Mouse (Mus musculus) intestine, embryonic 15.5 days (tissue): ENCODE data around the gene Mrps24. TPM values are rescaled to one million over a fixed set of nuclear protein-coding genes. Genes with fewer than 3 reads are reported as not detected.

Experiments
- ATAC-seq: fragments of 200-750 bp; cut with Nextera tagmentation; 2 replicates; pipeline ENCODE4 v1.8.0; 2017; ENCODE audit warnings: moderate TSS enrichment, moderate library complexity
- H3K27ac ChIP-seq: fragments of 300-500 bp; sonication (generic); 2 replicates; pipeline ENCODE4 v1.5.1; 2015; ENCODE audit warnings: mild to moderate bottlenecking, inconsistent platforms
- H3K27me3 ChIP-seq: fragments of 300-500 bp; sonication (generic); replicated peaks from 2 replicates; pipeline ENCODE4 v1.6.1; 2015; ENCODE audit warnings: inconsistent platforms
- H3K36me3 ChIP-seq: fragments of 300-500 bp; sonication (generic); 2 replicates; pipeline ENCODE4 v1.6.1; 2015; ENCODE audit warnings: inconsistent platforms
- H3K4me1 ChIP-seq: fragments of 300-500 bp; sonication (generic); replicated peaks from 2 replicates; pipeline ENCODE4 v1.6.1; 2015; ENCODE audit warnings: inconsistent platforms
- H3K4me2 ChIP-seq: fragments of 300-500 bp; sonication (generic); replicated peaks from 2 replicates; pipeline ENCODE4 v1.6.1; 2015; ENCODE audit warnings: mild to moderate bottlenecking, inconsistent platforms
- H3K4me3 ChIP-seq: fragments of 300-500 bp; sonication (generic); replicated peaks from 2 replicates; pipeline ENCODE4 v1.5.1; 2015; ENCODE audit warnings: inconsistent platforms
- H3K9ac ChIP-seq: fragments of 300-500 bp; sonication (generic); 2 replicates; pipeline ENCODE4 v1.6.1; 2015; ENCODE audit warnings: inconsistent platforms
- H3K9me3 ChIP-seq: fragments of 300-500 bp; sonication (generic); 2 replicates; pipeline ENCODE4 v1.6.1; 2016; ENCODE audit warnings: inconsistent platforms
- whole genome bisulfite sequencing: fragments of 180-500 bp; shearing (Covaris S2); methylation state at CpG from one replicate; pipeline ENCODE4 v1.1.7; 2015; 5-methylcytosine and 5-hydroxymethylcytosine counted together
- polyA plus RNA-seq: library from polyadenylated mRNA; unstranded; fragments of >200 nt; fragmentation: Nextera tagmentation; extraction: Ambion mirVana; gene quantifications from 2 replicates; pipeline ENCODE4 v1.2.1, GENCODE M21; 2015

Mrps24 gene
- polyA plus RNA-seq, 1 experiment from 2014 or later: 209 TPM

DNA sequence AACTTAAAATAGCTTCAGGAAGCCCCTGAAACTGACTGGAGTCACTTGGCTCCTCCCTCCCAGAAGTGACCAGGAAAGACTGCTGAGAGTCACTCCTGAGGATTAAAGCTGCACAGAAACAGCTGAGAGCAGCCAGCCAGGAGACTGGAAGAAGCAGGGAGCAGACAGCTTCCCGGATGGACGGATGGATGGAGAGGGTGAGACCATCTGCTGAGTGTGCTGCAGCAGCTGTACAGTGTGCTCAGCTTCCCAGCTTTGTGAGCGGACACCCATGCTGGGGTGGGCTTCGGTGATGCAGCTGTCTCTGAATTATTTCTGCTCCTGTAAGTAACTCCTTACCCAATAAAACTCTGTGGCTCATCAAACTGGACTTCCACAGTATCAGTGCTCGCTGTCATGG lies 16.9 kb upstream of the Mrps24 start:
- ATAC-seq: no peak
- WGBS: 54% methylated on average over 5 of the region's 5 CpGs

DNA sequence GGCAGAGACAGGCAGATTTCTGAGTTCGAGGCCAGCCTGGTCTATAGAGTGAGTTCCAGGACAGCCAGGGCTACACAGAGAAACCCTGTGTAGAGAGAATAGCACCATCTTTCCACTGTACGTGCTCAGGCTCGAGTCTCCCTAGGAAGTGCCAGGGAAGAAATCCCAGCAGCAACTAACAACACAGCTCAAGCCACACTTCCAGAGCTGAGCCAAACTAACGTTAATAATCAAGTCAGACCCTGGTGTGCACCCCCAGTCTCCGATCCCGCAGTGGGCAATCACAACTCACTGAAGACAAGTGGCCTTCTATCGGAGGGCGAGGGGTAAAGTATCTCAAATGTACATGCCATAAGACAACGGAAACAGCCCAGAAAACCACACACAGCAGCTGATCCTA lies 14.1 kb upstream of the Mrps24 start:
- Histone ChIP-seq H3K27me3 (no peaks in the 10 kb centered on the region), H3K36me3 (peaks cover 1% of the 10 kb centered on the region; the same call in 1 of the 2 replicates), H3K4me1 (peaks cover 6% of the 10 kb centered on the region), H3K4me3 (no peak overlapping the region), H3K9ac (no peak overlapping the region), H3K4me2 (no peak overlapping the region), H3K27ac (no peak overlapping the region), H3K9me3 (no peaks in the 10 kb centered on the region)
- 90% methylated on average over 9 of the region's 9 CpGs for WGBS
- no peak for ATAC-seq

More for the DNA sequence above, 16.9 kb upstream of the Mrps24 start:
- no peaks in the 10 kb centered on the region for H3K36me3 ChIP-seq
- H3K9me3 ChIP-seq: no peaks in the 10 kb centered on the region
- H3K4me1 ChIP-seq: peaks cover 6% of the 10 kb centered on the region
- H3K27ac ChIP-seq: peak overlapping the region; percentile 2; the same call in 1 of the 2 replicates
- H3K27me3 ChIP-seq: no peaks in the 10 kb centered on the region
- no peak overlapping the region for H3K9ac ChIP-seq
- H3K4me2 ChIP-seq: no peak overlapping the region
- no peak overlapping the region for H3K4me3 ChIP-seq

DNA sequence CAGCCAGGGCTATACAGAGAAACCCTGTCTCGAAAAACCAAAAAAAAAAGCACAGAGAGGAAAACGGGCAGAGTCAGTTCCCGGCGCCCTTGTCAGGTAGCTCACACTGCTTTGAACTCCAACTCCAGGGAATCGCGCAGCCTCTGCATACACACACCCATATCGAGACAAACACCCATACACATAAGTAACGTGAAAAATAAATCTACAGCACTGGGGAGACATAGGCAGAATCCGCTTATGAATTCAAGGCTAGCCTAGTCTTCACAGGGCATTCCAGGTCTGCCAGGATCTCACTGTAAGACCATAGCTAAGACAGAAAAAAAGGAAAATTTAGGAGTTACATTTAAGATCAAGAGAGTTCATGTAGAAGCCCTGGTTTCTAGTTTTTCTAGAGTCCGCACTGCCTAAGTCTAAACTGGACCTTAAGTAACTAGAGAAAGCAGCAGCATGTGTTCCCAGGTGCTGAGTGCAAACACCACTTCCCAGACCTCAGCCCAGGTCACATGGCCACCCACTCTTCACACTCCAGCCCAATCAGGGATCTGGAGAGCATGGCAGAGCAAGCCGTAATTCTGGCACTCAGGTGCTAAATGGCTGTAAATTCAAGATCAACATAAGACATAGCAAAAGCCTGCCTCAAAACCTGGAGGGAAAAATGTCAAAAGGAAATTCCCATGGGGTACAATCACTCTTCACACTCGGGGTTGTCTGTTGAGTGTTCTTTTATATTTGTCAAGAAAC lies 3.3 kb upstream of the Mrps24 start:
- Histone ChIP-seq H3K9ac (no peak overlapping the region), H3K9me3 (no peaks in the 10 kb centered on the region), H3K36me3 (peaks cover 34% of the 10 kb centered on the region), H3K4me2 (no peak overlapping the region), H3K27me3 (no peaks in the 10 kb centered on the region), H3K27ac (no peak overlapping the region), H3K4me3 (no peak overlapping the region), H3K4me1 (no peaks in the 10 kb centered on the region)
- ATAC-seq: no peak
- WGBS: 91% methylated on average over 12 of the region's 12 CpGs

DNA sequence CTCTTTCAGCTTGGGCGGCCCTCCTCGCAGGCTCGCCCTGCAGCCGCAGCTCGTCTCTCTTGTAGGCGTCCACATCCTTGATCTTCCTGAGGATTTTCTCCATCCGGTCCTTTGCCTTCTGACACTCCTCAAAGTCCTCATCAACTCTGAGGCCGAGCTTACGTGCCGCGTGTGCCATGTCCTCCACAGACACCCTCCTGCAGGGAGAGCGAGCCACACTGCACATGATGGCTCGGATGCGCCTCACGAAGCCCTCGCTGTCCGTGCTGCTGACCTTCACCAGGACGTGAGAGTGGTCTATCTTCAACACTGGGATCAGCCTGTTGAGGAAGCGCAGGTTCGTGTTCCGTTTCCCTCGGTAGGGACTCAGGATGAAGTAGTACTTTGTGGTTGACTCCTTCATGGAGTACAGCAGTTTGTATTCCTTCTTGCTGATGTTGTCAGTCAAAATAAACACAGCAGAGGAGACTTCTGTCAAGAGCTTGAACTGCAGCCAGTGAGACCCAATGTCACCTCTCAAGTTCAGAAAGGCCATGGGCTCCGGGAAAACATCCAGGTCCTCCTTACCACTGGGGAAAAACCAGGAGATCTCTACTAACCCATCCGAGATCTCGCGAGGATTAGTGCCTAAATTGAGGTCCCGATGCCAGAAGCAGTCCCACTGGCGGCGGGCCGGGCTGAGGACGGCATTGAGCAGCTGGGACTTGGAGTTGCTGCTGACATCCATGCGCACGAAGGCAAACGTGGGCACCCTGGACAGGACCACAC lies 1.6 kb upstream of the Mrps24 start:
- no peak overlapping the region for H3K27ac ChIP-seq
- no peak overlapping the region for H3K9ac ChIP-seq
- H3K9me3 ChIP-seq: no peaks in the 10 kb centered on the region
- H3K4me2 ChIP-seq: no peak overlapping the region
- H3K4me1 ChIP-seq: no peaks in the 10 kb centered on the region
- no peak overlapping the region for H3K4me3 ChIP-seq
- H3K27me3 ChIP-seq: no peaks in the 10 kb centered on the region
- ATAC-seq: no peak
- WGBS: 92% methylated on average over 34 of the region's 34 CpGs
- H3K36me3 ChIP-seq: peaks cover 31% of the 10 kb centered on the region

DNA sequence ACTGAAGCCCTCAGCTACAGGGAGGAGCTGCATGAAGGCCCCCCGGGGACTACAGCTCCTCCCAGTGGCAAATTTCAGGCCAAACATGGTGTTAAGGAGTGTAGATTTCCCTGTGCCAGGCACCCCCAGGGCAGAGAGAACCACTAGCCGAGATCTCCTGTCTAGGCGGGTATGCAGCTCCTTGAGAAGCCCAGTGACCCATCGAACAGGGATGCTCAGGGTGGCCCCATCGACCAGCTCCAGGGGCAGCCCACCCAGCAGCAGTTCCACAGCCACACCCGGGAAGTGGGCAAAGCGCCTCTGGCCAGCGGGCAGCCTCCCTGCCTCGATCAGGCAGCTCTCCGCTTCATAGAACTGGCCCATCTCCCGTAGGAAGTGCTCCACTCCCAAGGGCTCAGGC lies 766 bp upstream of the Mrps24 start:
- H3K4me3 ChIP-seq: no peak overlapping the region
- no peaks in the 10 kb centered on the region for H3K27me3 ChIP-seq
- WGBS: 92% methylated on average over 11 of the region's 11 CpGs
- peaks cover 29% of the 10 kb centered on the region for H3K36me3 ChIP-seq
- no peak overlapping the region for H3K9ac ChIP-seq
- no peak overlapping the region for H3K27ac ChIP-seq
- no peaks in the 10 kb centered on the region for H3K9me3 ChIP-seq
- H3K4me1 ChIP-seq: no peaks in the 10 kb centered on the region
- ATAC-seq: no peak
- no peak overlapping the region for H3K4me2 ChIP-seq

DNA sequence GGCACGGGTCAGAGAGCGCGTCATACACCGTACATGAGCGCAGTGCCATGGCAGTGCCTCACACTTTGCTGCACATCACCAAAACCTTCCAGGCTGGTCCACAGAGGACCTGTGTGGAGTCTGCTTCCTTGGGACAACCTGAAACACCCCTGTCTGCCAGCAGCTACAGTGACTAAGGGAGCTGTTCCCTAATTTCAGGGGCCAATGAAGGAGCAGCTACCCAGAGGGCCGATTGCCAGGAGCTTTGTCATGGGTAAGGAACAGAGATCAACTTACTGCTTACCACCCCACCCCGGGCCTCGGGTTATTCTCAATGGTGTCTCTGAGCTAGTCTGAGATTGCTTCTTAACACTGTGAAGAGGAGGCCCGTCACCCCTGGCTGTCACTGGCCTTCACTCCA lies 301 bp downstream of the Mrps24 start:
- Histone ChIP-seq H3K4me3 (no peak overlapping the region), H3K4me1 (no peaks in the 10 kb centered on the region), H3K27ac (no peak overlapping the region), H3K4me2 (no peak overlapping the region), H3K9ac (no peak overlapping the region), H3K36me3 (peaks cover 29% of the 10 kb centered on the region), H3K9me3 (no peaks in the 10 kb centered on the region), H3K27me3 (no peaks in the 10 kb centered on the region)
- 87% methylated on average over 9 of the region's 9 CpGs for WGBS
- ATAC-seq: no peak

DNA sequence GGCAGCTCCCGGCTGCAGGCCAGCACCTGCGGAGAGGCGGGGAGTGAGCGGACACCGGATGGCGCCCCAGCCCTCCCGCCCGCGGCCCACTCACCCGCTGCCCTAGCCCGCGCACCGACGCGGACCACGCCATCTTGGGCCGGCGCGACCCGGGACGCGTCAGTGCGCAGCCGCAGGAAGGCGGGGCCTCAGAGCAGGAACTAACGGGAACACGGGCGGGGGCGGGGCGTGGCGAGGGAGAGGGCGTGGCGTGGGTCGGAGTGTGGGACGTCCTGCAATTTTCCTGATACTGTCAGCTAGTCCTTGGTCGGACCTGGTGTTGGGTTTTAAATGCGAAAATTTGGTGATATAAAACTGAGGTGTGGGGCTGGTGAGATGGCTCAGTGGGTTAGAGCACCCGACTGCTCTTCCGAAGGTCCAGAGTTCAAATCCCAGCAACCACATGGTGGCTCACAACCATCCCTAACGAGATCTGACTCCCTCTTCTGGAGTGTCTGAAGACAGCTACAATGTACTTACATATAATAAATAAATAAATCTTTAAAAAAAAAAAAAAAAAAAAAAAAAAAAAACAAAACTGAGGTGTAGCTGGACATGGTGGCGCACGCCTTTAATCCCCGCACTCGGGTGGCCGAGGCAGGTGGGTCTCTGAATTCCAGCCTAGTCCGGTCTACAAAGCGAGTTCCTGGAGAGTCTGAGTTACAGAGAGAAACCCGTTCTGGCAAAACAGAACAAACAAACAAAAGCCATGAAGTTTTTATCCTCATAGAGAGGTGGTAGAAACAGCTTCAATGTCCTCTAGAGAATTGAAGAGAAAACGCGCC lies 7.7 kb downstream of the Mrps24 start:
- peak overlapping the region; percentile 88 for H3K9ac ChIP-seq
- H3K4me2 ChIP-seq: peak overlapping the region; percentile 72
- WGBS: 17% methylated on average over 50 of the region's 50 CpGs
- peak overlapping the region; percentile 75 for H3K27ac ChIP-seq
- H3K36me3 ChIP-seq: peaks cover 9% of the 10 kb centered on the region
- H3K4me1 ChIP-seq: peaks cover 9% of the 10 kb centered on the region; the same call in 1 of the 2 replicates
- H3K9me3 ChIP-seq: no peaks in the 10 kb centered on the region
- H3K27me3 ChIP-seq: no peaks in the 10 kb centered on the region
- ATAC-seq: peak; percentile 98
- peak overlapping the region; percentile 90 for H3K4me3 ChIP-seq

DNA sequence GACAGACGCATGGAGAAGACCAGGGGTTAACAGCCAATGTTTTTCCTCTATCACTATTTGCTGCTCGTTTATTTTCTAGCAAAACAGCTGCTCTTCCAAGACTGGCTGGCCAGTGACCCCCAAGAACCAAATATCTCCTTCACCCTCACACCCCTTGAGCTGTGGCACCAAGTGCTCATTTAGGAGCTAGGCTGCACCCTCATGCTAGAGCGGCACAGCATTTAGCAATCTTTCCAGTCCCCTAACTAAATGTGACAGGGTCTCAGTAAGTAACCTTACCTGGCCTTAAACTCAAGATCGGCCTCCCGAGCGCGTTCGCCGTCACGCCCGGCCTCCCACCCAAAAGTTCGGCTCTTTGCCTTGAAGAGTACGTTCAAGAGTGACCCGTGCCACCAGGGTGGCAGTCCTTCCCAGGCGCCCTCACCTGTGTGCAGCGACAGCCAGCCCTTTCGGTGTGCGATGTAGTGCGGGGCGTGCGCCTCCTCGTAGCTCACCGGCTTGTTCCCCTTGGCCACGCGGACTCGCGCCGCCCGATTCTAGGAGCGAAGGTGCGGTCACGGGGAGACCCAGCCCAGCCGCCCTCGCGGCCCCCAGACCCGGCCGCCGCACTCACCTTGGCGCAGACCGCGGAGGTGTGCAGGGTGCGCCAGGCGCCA lies 8.5 kb downstream of the Mrps24 start:
- peaks cover 9% of the 10 kb centered on the region for H3K36me3 ChIP-seq
- H3K4me3 ChIP-seq: peak overlapping the region; percentile 90
- no peaks in the 10 kb centered on the region for H3K27me3 ChIP-seq
- ATAC-seq: peak; percentile 87
- peaks cover 9% of the 10 kb centered on the region; the same call in 1 of the 2 replicates for H3K4me1 ChIP-seq
- H3K9ac ChIP-seq: peak overlapping the region; percentile 88
- H3K27ac ChIP-seq: peak overlapping the region; percentile 75
- H3K4me2 ChIP-seq: peak overlapping the region; percentile 72
- no peaks in the 10 kb centered on the region for H3K9me3 ChIP-seq
- under 1% methylated on average over 43 of the region's 43 CpGs for WGBS

DNA sequence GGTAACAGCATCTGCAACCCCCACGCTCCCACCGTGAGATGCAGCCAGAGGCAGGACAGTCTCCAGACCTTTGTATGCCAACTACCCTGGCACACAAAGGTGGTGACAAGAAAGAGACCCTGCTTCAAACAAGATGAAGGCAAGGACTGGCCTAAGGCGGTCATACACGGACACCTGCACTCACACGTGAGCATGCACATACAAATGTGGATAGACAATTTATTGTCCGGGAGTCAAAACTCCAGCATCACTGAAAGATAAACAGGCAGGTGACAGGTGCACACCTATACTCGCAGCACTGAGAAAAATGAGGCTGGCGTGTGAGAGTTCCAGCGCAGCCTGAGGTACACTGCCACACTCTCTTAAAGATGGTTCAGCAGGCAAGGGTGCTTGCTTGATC lies 9.5 kb downstream of the Mrps24 start:
- H3K4me2 ChIP-seq: peak overlapping the region; percentile 72
- no peaks in the 10 kb centered on the region for H3K9me3 ChIP-seq
- H3K36me3 ChIP-seq: peaks cover 9% of the 10 kb centered on the region
- H3K27me3 ChIP-seq: no peaks in the 10 kb centered on the region
- peak overlapping the region; percentile 88; the same call in 1 of the 2 replicates for H3K9ac ChIP-seq
- no peak overlapping the region for H3K27ac ChIP-seq
- peaks cover 9% of the 10 kb centered on the region; the same call in 1 of the 2 replicates for H3K4me1 ChIP-seq
- 90% methylated on average over 9 of the region's 9 CpGs for WGBS
- ATAC-seq: no peak
- H3K4me3 ChIP-seq: peak overlapping the region; percentile 90; the same call in 1 of the 2 replicates

DNA sequence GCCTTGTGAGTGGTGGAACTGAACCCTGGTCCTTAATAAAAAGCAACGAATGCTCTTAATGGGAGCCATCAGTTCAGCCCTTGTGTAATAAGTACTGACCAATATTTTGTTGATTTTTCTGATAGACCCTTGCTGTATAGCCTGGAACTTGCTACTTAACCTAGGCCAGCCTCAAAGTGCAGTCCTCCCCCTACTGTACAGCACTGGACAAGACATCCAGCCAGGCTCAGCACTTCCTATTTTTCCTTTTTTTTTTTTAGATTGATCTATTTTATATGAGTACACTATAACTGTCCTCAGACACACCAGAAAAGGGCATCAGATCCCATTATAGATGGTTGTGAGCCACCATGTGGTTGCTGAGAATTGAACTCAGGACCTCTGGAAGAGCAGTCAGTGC lies 12.1 kb downstream of the Mrps24 start:
- Histone ChIP-seq H3K27me3 (no peaks in the 10 kb centered on the region), H3K36me3 (peaks cover 9% of the 10 kb centered on the region), H3K4me3 (no peak overlapping the region), H3K9me3 (no peaks in the 10 kb centered on the region), H3K4me2 (no peak overlapping the region), H3K4me1 (peaks cover 9% of the 10 kb centered on the region; the same call in 1 of the 2 replicates), H3K9ac (no peak overlapping the region), H3K27ac (no peak overlapping the region)
- WGBS: 97% methylated on average over 1 of the region's 1 CpGs
- no peak for ATAC-seq

DNA sequence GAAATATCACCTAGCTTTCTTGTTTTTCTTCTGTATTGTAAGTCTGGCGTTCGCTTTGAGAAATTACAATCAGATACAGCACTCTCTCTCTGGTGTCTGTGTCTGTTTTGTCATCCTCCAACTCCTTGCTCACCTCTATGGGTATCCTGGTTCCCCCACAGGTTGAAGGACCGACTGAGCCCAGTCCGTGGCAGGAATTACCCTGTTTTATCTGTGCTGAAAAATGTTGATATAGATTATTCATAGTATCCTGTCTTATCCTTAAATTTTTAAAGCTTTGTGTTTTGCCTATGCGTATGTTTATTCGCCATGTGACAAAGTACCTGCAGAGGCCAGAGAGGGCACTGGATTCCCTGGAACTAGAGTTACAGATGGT lies 12.5 kb downstream of the Mrps24 start:
- Histone ChIP-seq H3K9me3 (no peaks in the 10 kb centered on the region), H3K4me3 (no peak overlapping the region), H3K4me1 (peaks cover 9% of the 10 kb centered on the region; the same call in 1 of the 2 replicates), H3K9ac (no peak overlapping the region), H3K27ac (no peak overlapping the region), H3K36me3 (peaks cover 9% of the 10 kb centered on the region), H3K27me3 (no peaks in the 10 kb centered on the region), H3K4me2 (no peak overlapping the region)
- WGBS: 93% methylated on average over 6 of the region's 6 CpGs
- ATAC-seq: no peak
